Mouse (Mus musculus) ES-Bruce4 (cell line): ENCODE measurements around the gene Frmd6.

ENCODE experiments used
- CTCF ChIP-seq: IDR thresholded peaks from one replicate; pipeline ENCODE4 v1.8.1; 2011; ENCODE audit warnings: low read depth, low read length
- POLR2A ChIP-seq: IDR thresholded peaks from one replicate; pipeline ENCODE4 v1.8.1; 2011; ENCODE audit warnings: low read length; ENCODE audit not compliant: insufficient read depth

DNA sequence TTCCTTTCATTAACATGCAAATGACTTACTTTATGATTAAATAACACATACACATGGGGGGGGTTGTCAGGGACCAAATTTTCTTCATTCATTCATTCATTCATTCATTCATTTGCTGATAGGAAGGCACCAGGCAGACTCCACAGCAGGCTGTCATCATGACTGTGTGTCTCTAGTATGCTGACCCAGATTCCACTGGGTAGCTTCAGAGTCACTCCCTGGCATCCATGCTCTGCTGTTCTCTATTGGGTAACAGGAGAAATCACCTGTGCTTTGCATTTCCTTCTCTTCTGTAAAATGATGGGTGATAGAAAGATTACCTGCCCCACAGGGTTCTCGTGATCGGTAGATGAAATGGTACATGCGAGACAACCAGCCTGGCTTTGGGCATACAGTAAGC, 7.7 kb downstream of the Frmd6 start:
- TF ChIP-seq POLR2A (no peak), CTCF (no peak)
